Mouse (Mus musculus) midbrain, embryonic 16.5 days (tissue): Measurements from ENCODE around the gene Cby1. TPM values are rescaled to one million over a fixed set of nuclear protein-coding genes. Genes with fewer than 3 reads are reported as not detected.

Source experiments
- ATAC-seq: fragments of 200-750 bp; cut with Nextera tagmentation; 2 replicates; pipeline ENCODE4 v1.8.0; 2017; ENCODE audit warnings: moderate TSS enrichment
- H3K27ac ChIP-seq: fragments of 300-500 bp; sonication (generic); 2 replicates; pipeline ENCODE4 v1.5.1; 2014; ENCODE audit warnings: mild to moderate bottlenecking, low read length, mixed read lengths
- H3K27me3 ChIP-seq: fragments of 300-500 bp; sonication (generic); 2 replicates; pipeline ENCODE4 v1.6.1; 2014; ENCODE audit warnings: low read depth, low read length, mixed read lengths; ENCODE audit not compliant: control insufficient read depth, insufficient read depth
- H3K36me3 ChIP-seq: fragments of 300-500 bp; sonication (generic); 2 replicates; pipeline ENCODE4 v1.6.1; 2014; ENCODE audit warnings: mild to moderate bottlenecking, low read length, moderate library complexity, mixed read lengths; ENCODE audit not compliant: control insufficient read depth, insufficient read depth
- H3K4me1 ChIP-seq: fragments of 300-500 bp; sonication (generic); 2 replicates; pipeline ENCODE4 v1.6.1; 2014; ENCODE audit warnings: mild to moderate bottlenecking, low read length, mixed read lengths; ENCODE audit not compliant: control insufficient read depth, insufficient read depth
- H3K4me2 ChIP-seq: fragments of 300-500 bp; sonication (generic); 2 replicates; pipeline ENCODE4 v1.6.1; 2014; ENCODE audit warnings: mild to moderate bottlenecking, low read length, mixed read lengths
- H3K4me3 ChIP-seq: fragments of 300-500 bp; sonication (generic); 2 replicates; pipeline ENCODE4 v1.5.1; 2014; ENCODE audit warnings: low read depth, mild to moderate bottlenecking, low read length, moderate library complexity, mixed read lengths
- H3K9ac ChIP-seq: fragments of 300-500 bp; sonication (generic); 2 replicates; pipeline ENCODE4 v1.6.1; 2014; ENCODE audit warnings: low read depth, low read length, mixed read lengths
- H3K9me3 ChIP-seq: fragments of 300-500 bp; sonication (generic); replicated peaks from 2 replicates; pipeline ENCODE4 v1.6.1; 2014; ENCODE audit warnings: mild to moderate bottlenecking, low read length, mixed read lengths; ENCODE audit not compliant: control insufficient read depth, poor library complexity, severe bottlenecking
- WGBS: fragments of 180-500 bp; shearing (Covaris S2); extraction: QIAGEN DNeasy Blood & Tissue Kit; methylation state at CpG from one replicate; pipeline ENCODE4 v1.1.7; 2014; 5-methylcytosine and 5-hydroxymethylcytosine counted together
- polyA plus RNA-seq: library from polyadenylated mRNA; unstranded; fragments of >200 nt; fragmentation: Nextera tagmentation; extraction: Ambion mirVana; gene quantifications from 2 replicates; pipeline ENCODE4 v1.2.1, GENCODE M21; 2015

Cby1 gene
- polyA plus RNA-seq, 1 experiment from 2014 or later: 105 TPM

DNA sequence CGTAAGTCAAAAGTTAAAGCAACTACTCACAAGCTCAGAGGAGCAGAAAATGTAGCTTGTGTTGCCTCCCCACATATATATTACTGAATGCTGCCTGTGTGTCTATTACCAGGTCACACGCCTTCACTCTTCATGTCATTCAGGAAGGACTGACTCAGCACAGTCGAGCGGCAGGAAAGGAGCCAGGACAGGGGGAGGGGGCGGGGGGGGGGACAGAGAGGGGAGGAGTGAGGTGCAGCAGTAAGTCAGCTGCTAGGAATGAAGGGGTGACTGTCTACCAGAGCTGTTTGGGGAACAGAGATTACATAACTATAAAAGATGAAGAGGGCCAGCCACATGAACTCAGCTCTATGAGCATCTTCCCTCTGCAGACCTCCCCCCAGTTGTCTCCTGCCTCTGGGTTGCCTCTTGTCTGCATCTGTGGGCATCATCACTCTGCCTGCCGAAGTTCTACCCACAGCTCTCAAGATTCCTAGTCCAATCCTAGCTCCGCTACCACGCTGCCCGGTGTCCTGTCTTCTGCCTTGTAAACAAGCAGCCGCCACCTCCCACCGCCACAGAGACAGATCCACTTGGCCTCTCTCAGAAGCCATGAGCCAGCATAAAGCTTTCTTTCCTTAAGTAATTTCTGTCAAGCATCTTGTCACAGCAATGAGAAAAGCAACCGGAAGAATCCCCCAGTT is 17.7 kb upstream of the Cby1 start:
- Histone ChIP-seq H3K4me2 (no peak overlapping the region), H3K4me1 (no peaks in the 10 kb centered on the region), H3K9me3 (no peaks in the 10 kb centered on the region), H3K27me3 (no peaks in the 10 kb centered on the region), H3K4me3 (no peak overlapping the region), H3K9ac (no peak overlapping the region), H3K36me3 (peaks cover 31% of the 10 kb centered on the region), H3K27ac (no peak overlapping the region)
- 81% methylated on average over 12 of the region's 12 CpGs for WGBS
- no peak for ATAC-seq

DNA sequence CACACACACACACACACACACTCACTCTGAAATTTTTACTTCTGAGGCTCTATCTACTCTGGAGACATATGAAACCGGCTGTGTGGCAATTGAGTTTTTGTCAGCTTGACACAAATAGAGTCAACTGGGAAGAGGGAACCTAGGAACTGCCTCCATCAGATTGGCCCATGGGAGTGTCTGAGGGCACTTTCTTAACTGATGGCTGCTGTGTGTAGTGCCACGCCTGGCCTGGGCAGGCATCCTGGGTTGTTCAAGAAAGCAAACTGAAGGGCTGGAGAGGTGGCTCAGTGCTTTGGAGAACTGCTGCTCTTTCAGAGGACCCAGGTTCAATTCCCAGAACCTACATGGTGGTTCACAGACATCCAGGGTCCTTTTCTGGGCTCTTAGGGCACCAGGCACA is 13.5 kb upstream of the Cby1 start:
- 82% methylated on average over 2 of the region's 2 CpGs for WGBS
- H3K9ac ChIP-seq: no peak overlapping the region
- H3K4me1 ChIP-seq: no peaks in the 10 kb centered on the region
- H3K36me3 ChIP-seq: peaks cover 26% of the 10 kb centered on the region; the same call in 1 of the 2 replicates
- no peak overlapping the region for H3K27ac ChIP-seq
- H3K4me2 ChIP-seq: no peak overlapping the region
- no peaks in the 10 kb centered on the region for H3K9me3 ChIP-seq
- no peak overlapping the region for H3K4me3 ChIP-seq
- no peak for ATAC-seq
- no peaks in the 10 kb centered on the region for H3K27me3 ChIP-seq

DNA sequence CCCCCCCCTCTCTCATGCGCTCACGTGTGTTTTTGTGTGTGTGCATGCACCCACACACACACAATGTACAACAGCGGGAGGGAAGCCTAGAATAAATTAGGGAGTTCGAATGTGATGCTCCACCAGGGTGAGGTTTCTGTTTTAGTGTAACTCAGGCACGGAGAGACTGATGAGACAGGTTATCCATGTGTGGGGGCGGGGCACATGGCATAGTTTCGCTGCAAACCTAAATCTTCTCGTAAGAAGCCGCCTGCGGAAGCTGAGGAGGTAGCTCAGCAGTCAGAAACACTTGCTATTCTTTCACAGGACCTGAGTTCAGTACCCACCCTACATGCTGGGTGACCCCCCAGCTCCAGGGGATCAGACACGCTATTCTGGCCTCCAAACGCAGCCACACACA is 10.9 kb upstream of the Cby1 start:
- H3K27me3 ChIP-seq: no peaks in the 10 kb centered on the region
- no peak overlapping the region for H3K27ac ChIP-seq
- WGBS: 95% methylated on average over 12 of the region's 12 CpGs
- H3K9ac ChIP-seq: no peak overlapping the region
- no peaks in the 10 kb centered on the region for H3K4me1 ChIP-seq
- peaks cover 19% of the 10 kb centered on the region; the same call in 1 of the 2 replicates for H3K36me3 ChIP-seq
- H3K9me3 ChIP-seq: no peaks in the 10 kb centered on the region
- ATAC-seq: no peak
- H3K4me3 ChIP-seq: no peak overlapping the region
- H3K4me2 ChIP-seq: no peak overlapping the region

DNA sequence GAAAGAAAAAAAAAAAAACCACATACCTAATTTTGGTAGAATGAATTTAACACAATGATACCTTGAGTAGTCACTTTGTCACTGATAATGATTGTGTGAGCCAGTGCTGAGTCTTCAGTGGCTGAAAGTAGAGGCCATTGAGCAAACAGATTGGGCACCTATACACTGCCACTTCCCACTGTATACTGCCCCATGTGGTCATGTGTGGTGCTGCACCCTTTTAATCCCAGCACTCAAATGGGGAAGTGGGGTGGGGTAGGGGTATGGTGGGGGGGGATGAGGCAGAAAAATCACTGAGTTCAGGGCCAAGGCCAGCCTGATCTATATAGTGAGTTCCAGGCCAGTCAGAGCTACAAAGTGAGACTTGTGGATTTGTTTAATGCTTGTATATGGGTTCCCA is 8.4 kb upstream of the Cby1 start:
- Histone ChIP-seq H3K27ac (no peak overlapping the region), H3K27me3 (no peaks in the 10 kb centered on the region), H3K9me3 (no peaks in the 10 kb centered on the region), H3K36me3 (peaks cover 15% of the 10 kb centered on the region; the same call in 1 of the 2 replicates), H3K4me2 (no peak overlapping the region), H3K4me3 (no peak overlapping the region), H3K9ac (no peak overlapping the region), H3K4me1 (no peaks in the 10 kb centered on the region)
- no peak for ATAC-seq

DNA sequence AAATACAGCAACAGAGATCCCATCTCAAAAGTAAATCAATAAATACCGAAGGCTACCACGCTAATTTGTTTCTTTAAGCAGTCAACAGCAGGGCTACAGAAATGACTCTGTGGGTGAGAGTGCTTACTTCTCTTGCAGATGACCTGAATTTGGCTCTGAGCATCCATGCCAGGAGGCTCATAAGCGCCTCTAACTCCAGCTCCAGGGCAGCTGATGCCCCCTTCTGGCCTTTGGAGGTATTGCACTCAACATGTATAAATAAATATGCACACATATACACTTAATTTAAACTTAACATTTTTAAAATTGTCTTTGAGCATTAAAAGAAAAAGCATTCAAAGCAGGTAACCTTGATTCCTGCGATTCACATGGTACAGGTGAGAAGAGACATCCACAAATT is 7.5 kb upstream of the Cby1 start:
- WGBS: 82% methylated on average over 4 of the region's 4 CpGs
- ATAC-seq: no peak
- H3K9me3 ChIP-seq: no peaks in the 10 kb centered on the region
- no peak overlapping the region for H3K27ac ChIP-seq
- H3K9ac ChIP-seq: no peak overlapping the region
- no peak overlapping the region for H3K4me2 ChIP-seq
- H3K4me3 ChIP-seq: no peak overlapping the region
- H3K27me3 ChIP-seq: no peaks in the 10 kb centered on the region
- peaks cover 15% of the 10 kb centered on the region; the same call in 1 of the 2 replicates for H3K36me3 ChIP-seq
- no peaks in the 10 kb centered on the region for H3K4me1 ChIP-seq

DNA sequence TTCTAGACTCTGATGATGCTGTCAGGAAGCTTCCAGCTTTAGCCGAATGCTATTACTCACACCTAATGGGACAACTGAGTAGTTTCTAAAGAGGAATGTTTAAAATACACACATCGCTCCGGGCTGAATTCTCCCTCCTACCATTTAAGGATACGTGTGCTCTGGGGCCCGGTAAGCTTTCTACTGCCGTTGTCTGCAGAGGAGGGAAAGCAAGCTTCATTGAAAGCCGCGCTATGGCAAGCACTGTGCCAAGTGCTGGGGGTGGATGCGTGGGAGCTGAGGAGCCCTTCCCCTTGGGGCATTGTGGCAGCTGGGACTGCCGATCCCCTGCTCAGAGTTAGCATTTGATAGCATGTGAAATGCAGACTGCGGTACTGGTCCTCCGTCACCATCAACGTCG is 2.5 kb upstream of the Cby1 start:
- H3K27ac ChIP-seq: no peak overlapping the region
- no peak for ATAC-seq
- no peak overlapping the region for H3K4me2 ChIP-seq
- no peak overlapping the region for H3K9ac ChIP-seq
- 89% methylated on average over 14 of the region's 14 CpGs for WGBS
- no peaks in the 10 kb centered on the region; the same call in 1 of the 2 replicates for H3K36me3 ChIP-seq
- peaks cover 10% of the 10 kb centered on the region for H3K4me1 ChIP-seq
- no peaks in the 10 kb centered on the region for H3K27me3 ChIP-seq
- no peaks in the 10 kb centered on the region for H3K9me3 ChIP-seq
- H3K4me3 ChIP-seq: no peak overlapping the region

DNA sequence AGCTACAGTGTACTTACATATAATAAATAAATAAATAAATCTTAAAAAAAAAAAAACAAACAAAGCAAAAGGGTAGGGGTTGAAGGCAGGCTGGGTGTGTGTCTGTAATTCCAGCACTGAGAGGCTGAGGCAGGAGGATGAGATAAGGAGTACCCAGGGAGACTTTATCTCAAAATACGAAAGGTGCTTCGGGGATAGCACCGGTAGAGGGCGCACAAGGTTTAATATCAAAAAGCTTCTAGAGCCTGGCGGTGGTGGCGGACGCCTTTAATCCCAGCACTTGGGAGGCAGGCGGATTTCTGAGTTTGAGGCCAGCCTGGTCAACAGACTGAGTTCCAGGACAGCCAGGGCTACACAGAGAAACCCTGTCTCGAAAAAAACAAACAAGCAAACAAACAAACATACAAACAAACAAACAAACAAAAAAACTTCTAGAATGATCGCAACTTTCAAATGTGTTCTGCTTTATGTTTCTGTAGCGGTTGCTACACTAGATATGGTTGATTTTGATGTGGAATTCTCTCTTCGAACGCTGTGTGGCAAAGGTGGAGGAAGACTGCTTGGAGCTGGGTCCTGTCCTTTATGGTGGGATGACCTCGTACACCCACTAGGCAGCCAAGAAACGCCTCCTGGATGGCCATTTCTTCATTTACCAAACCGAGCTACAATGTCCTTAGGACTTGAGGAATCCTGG is 1.0 kb upstream of the Cby1 start:
- Histone ChIP-seq H3K27ac (peak overlapping the region; percentile 99), H3K9me3 (no peaks in the 10 kb centered on the region), H3K4me3 (peak overlapping the region; percentile 88), H3K9ac (peak overlapping the region; percentile 92), H3K4me1 (peaks cover 10% of the 10 kb centered on the region), H3K27me3 (no peaks in the 10 kb centered on the region), H3K4me2 (peak overlapping the region; percentile 87), H3K36me3 (0 out of 2 replicates have a peak, but pooled peaks cover 2% of the 10 kb centered on the region)
- 3% methylated on average over 16 of the region's 16 CpGs for WGBS
- no peak for ATAC-seq

DNA sequence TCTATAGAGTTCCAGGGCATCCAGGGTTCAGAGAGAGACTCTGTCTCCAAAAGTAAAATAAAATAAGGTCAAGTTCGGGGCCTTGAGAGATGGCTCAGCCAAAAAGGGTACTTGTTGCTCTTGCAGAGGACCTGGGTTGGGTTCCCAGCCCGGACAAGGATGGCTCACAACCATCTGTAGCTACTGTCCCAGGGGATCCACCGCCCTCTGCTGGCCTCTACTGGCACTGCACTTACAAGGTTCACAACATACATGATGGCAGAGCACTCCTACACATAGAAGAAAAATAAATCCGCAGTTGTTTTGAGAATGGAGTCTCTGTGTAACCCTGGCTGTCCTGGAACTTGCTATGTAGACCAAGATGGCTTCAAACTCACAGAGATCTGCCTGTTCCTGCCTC is 2.9 kb downstream of the Cby1 start:
- Histone ChIP-seq H3K27ac (no peak overlapping the region), H3K4me2 (no peak overlapping the region), H3K9ac (no peak overlapping the region), H3K4me1 (peaks cover 10% of the 10 kb centered on the region), H3K27me3 (no peaks in the 10 kb centered on the region), H3K4me3 (no peak overlapping the region), H3K9me3 (no peaks in the 10 kb centered on the region), H3K36me3 (peaks cover 12% of the 10 kb centered on the region)
- WGBS: 75% methylated on average over 4 of the region's 4 CpGs
- ATAC-seq: no peak

DNA sequence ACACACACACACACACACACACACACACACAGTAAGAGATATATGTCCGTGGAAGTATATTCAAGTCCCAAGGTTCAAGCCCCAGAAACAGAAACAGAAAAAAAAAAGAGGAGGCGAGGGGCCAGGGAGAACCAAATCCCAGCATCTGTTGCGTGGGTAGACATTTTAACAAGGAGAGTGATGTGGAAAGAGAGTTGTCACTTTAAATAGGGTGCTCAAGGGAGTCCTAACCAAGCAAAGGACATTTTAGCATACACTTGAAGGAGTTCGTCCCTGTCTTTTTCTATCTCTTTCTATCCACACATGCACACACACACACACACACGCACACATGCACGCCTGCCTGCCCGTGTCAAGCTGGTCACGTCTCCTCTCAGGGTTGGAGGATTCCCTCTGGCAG is 5.7 kb downstream of the Cby1 start:
- Histone ChIP-seq H3K36me3 (peaks cover 19% of the 10 kb centered on the region), H3K4me2 (no peak overlapping the region), H3K27ac (no peak overlapping the region), H3K9ac (no peak overlapping the region), H3K4me3 (no peak overlapping the region), H3K9me3 (no peaks in the 10 kb centered on the region), H3K27me3 (no peaks in the 10 kb centered on the region), H3K4me1 (peaks cover 5% of the 10 kb centered on the region)
- ATAC-seq: no peak
- WGBS: 90% methylated on average over 8 of the region's 8 CpGs
